Mouse (Mus musculus) cerebellum, adult 9-11 months (tissue): ENCODE data around the gene Gm20662.
A peak's percentile ranks its signal among the peaks of the same experiment; 100 is the strongest.

ENCODE experiments used
- DNase-seq: peaks from one replicate; pipeline ENCODE4 v3.0.0; 2022

The Gm20662 gene

GRCm38 (mm10) chr9:108055061-108055460, 58.9 kb downstream of the Gm20662 start:
- DNase-seq: no peak

DNA sequence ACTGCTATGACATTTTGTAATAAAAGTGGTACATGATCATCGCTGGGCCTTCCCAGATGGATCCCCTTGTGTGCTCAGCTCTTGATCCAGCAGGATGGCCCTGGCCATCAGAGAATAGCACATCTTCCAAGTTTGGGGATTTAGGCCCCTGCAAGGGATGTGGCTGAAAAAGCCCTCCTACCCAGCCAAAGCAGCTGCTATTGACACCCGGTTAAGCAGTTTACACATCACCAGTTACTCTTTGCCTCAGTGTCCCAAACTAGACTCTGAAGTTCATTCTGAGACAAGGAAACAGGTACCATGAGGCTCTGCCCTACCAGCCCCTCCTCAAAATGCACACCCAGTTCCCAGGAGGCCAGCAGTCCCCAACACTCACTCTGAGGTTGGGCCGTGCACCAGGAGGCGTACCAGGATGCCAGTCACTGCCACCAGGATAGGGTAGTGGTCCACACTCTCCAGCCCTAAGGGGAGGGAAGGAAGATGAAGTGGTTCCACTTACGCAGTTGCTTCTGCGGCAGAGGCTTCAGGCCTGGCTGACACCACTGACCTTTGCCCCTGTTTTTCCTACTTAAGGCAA, 59.6 kb downstream of the Gm20662 start:
- DNase-seq: peak; percentile 38

GRCm38 (mm10) chr9:108056361-108057261, 60.5 kb downstream of the Gm20662 start:
- DNase-seq: peak; percentile 42

DNA sequence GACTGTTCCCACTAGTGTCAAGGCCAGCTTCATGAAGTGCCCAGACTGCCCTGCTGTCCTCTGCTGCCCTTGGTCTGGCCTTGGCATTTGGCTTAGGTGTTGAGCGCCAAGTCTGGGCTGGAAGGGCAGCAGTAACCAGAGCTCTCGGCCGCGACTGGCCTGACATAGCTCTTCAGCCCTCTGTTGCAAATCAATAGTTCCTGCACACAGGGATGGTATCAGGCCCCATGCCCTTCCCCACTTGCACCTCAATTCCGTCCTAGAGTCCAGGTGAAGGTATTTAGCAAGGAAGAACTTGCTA, 61.1 kb downstream of the Gm20662 start:
- DNase-seq: no peak

- DNase-seq: no peak
Measured at GRCm38 (mm10) chr9:108058291-108058690, 62.1 kb downstream of the Gm20662 start.

- peak; percentile 40 for DNase-seq
Measured at GRCm38 (mm10) chr9:108062142-108062541, 66.0 kb downstream of the Gm20662 start.

DNA sequence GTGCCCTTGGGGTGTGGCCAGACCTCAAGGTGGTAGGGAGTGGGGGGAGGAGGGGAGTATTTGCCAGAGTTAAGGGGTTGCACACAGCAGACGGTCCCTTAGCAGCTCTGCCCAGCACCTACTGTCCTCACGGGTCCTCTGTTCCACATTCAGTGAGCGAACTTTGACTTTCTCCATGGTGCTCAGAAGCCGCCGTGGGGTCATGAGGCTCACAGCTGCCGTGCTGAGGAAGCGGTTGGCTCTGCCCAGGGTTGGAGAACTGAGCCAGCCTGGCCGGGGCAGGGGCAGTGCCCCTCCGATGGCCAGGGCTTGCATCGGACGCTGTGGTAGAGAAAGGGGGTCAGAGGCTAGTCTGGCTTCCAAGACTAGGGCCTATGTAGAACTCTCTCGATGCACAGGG, 67.2 kb downstream of the Gm20662 start:
- DNase-seq: no peak

DNA sequence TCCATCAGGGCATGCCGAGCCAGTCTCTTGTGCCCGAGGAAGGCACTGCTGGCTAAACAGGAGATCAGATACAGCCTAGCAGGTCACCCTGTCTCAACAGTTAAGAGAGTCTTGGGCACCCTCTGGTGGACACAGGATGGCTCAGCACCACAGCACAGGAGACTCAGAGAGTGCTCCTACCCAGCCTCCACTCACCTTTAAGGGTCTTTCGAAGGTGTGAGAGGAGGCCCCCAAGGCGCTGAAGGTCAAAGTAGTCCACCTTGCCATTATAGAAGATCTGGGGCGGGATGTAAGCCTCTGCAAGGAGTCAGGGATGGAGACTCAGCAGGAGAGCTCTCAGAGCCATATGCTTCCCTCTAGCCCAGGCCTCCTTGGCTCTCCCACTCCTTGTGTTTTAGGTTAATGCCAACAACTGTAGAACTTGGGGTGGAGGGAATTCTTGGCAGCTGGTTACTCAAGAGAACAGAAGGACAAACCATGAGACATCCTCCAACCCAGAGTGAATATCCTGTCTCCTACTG, 69.4 kb downstream of the Gm20662 start:
- DNase-seq: peak; percentile 89

- DNase-seq: peak; percentile 64
Measured at GRCm38 (mm10) chr9:108067199-108067598, 71.0 kb downstream of the Gm20662 start.

DNA sequence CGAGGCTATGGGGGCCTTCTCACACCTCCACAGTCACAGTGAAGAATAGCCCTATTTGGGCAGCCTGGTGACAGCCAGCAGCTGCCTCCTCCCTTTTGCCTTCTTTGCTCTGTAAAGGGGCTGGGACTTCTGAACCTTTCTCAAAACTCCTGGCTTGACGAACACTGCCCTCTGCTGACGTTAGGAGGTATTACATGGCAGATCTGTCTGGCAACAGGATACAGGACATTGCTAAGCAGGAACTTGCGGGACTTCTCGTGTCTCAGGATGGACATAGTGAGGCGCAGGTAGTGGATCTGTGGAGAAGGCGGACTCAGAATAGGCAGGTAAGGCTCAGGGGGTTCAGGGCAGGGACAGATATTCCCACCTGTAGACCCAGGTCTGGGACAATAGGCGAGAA, 71.8 kb downstream of the Gm20662 start:
- peak; percentile 89 for DNase-seq

DNA sequence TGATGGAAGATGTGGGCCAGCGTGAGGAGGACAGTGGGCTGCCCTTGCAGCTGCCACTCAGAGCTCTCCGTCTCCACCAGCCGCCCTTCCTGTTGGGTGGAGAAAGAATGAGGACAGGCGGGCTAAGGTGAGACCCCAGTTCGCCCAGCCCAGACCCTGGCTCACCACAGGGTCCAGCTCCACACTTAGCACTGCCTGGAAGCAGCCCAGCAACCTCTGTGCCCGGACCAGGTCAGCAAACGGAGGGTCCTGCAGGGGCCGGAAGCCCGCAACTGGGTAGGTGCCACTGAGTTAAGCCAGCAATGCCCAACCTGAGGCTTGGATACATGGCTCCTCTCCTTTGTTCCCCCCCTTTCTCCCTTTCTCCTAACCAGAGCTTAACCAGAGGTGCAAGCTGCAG, 72.9 kb downstream of the Gm20662 start:
- DNase-seq: peak; percentile 67

DNA sequence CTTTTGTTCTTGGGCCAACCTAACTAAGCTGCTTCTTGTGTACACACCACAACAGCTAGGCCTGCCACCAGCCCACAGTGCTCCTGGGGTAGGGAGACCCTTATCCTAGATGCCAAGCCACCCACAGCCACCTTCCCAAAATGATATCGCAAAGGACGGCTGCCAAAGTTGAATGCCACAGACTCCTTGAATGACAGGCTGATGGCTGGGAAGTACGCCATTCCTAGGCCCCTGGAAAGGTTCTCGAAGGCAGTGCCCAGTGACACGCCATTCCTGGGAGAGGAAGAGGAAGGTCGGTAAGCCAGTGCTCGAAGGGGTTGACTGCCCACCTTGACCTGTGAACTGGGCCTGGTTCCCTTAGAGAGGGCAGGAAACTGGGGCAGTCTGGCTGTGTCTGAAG, 73.4 kb downstream of the Gm20662 start:
- DNase-seq: peak; percentile 58

- DNase-seq: no peak
Measured at GRCm38 (mm10) chr9:108071801-108072200, 75.7 kb downstream of the Gm20662 start.

GRCm38 (mm10) chr9:108072481-108072924, 76.4 kb downstream of the Gm20662 start:
- DNase-seq: peak; percentile 81

- peak; percentile 96 for DNase-seq
Measured at GRCm38 (mm10) chr9:108073141-108073930, 77.2 kb downstream of the Gm20662 start.

DNA sequence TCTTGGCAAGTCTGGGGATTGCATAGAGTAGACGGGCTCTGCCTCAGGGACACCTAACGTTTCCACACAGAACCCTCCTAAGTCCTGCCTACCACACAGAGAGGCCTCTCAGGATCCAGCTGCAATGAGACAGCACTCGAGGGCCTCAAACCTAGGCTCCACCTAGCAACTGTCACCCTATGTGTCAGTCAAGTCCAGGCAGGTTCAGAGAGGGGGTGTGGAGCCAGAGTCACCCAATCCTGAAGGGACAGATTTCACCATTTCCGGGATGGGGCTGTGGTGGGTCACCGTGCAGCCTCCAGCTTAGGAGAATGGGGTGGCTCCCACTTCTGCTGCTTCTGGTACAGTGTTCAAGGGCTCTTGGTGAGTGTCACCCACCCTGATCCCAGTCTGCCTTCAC, 84.0 kb downstream of the Gm20662 start, which contains the start of gene Mst1:
TSS of gene Mst1 (plus strand) at position 269 of the 400 bp plus-strand sequence.
- DNase-seq: peak; percentile 53

- DNase-seq: peak; percentile 67
Measured at GRCm38 (mm10) chr9:108082549-108082948, 86.4 kb downstream of the Gm20662 start.

DNA sequence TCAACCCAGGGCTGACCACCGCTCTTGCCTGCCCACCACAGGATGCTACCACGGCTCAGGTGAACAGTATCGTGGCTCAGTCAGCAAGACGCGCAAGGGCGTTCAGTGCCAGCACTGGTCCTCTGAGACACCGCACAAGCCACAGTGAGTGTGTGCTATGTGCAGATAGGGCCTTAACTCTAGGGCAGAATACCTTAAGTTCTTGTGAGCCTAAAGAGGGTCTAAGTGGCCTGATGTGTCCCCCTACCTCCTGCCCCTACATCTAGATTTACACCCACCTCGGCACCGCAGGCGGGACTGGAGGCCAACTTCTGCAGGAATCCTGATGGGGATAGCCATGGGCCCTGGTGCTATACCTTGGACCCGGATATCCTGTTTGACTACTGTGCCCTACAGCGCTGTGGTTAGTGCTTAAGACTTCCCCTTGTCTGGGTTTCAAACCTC, 86.9 kb downstream of the Gm20662 start, which contains the start of gene Rnf123:
TSS of gene Rnf123 (minus strand) at position 359 of the 444 bp plus-strand sequence.
- DNase-seq: no peak

DNA sequence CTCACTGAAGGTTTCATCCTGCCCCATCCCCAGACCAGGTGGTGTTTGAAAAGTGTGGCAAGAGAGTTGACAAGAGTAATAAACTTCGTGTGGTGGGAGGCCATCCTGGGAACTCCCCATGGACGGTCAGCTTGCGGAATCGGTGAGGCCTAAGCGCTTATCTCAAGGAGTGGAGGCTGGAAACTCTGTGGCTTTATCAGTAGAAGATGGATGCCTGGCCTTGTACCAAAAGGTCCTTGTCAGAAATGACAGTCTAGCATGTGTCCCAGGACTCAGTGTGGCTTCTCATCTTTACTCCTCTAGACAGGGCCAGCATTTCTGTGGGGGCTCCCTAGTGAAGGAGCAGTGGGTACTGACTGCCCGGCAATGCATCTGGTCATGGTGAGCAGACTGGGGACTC, 87.4 kb downstream of the Gm20662 start:
- DNase-seq: peak; percentile 36

DNA sequence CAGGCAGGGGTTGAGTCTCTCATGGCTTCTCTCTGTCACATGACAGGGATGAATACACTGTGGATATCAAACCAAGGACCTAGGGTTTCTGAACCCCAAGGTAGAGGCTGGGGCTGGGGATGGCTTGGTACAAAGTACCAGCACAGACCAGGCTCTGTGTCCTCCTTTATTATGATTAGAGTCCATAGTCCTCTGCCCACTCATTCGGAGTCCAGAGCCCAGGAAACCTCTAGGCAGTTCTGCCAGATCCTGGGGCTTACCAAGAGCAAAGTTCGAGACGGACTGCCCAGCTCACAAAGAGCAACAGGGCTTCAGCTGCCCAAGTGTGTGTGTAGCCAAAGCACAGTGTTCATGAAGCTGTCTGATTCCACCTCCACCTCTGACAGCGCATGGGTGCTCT, 89.1 kb downstream of the Gm20662 start:
- no peak for DNase-seq

GRCm38 (mm10) chr9:108090611-108091120, 94.5 kb downstream of the Gm20662 start:
- DNase-seq: no peak

- DNase-seq: peak; percentile 66
Measured at GRCm38 (mm10) chr9:108093586-108093985, 97.4 kb downstream of the Gm20662 start.
